Mouse (Mus musculus) E14TG2a.4 (cell line): ENCODE data around the gene Tuba1b.

Experiments used
- CTCF ChIP-seq: conservative IDR thresholded peaks from 2 replicates; pipeline ENCODE4 v1.5.1; 2014; ENCODE audit warnings: low read length
- NANOG ChIP-seq: IDR thresholded peaks from 2 replicates; pipeline ENCODE4 v1.6.1; 2014; ENCODE audit warnings: borderline replicate concordance, low read length, mixed read lengths

- TF ChIP-seq CTCF (no peak), NANOG (no peak)
Observed at GRCm38 (mm10) chr15:98980012-98980614, 45.7 kb upstream of the Tuba1b start.
